Mouse (Mus musculus) CH12.LX (cell line): ENCODE results near the gene Smim1. TPM values are rescaled to one million over a fixed set of nuclear protein-coding genes. Genes with fewer than 3 reads are reported as not detected.

Source experiments
- DNase-seq: peaks from one replicate; pipeline ENCODE4 v3.0.0-alpha.2; 2013; ENCODE audit errors: extremely low read depth
- H3K27ac ChIP-seq: 2 replicates; pipeline ENCODE4 v1.5.1; 2012; ENCODE audit warnings: low read depth, mild to moderate bottlenecking, control low read depth, moderate library complexity; ENCODE audit not compliant: insufficient read depth
- H3K27me3 ChIP-seq: replicated peaks from 2 replicates; pipeline ENCODE3; 2012; ENCODE audit warnings: inconsistent platforms
- H3K36me3 ChIP-seq, 2 experiments: replicated peaks in 1 of 2; 2 replicates each; pipeline versions ENCODE3 to v1.6.1; 2012; ENCODE audit warnings: inconsistent platforms in 1 of 2, low read length in 1 of 2, mild to moderate bottlenecking in 1 of 2, mixed read lengths in 1 of 2, moderate library complexity in 1 of 2; ENCODE audit not compliant: control insufficient read depth in 1 of 2, insufficient read depth in 1 of 2
- H3K4me1 ChIP-seq, 2 experiments: 2 replicates each; pipeline ENCODE4 v1.6.1; 2012; ENCODE audit warnings: inconsistent platforms in 1 of 2, moderate library complexity in 1 of 2; ENCODE audit not compliant: insufficient read depth in 2 of 2, control insufficient read depth in 1 of 2
- H3K4me2 ChIP-seq: 2 replicates; pipeline ENCODE4 v1.6.1; 2012; ENCODE audit warnings: low read depth, mild to moderate bottlenecking, control low read depth; ENCODE audit not compliant: poor library complexity, insufficient read depth, severe bottlenecking
- H3K4me3 ChIP-seq, 3 experiments: fragments of 150-350 bp in 1 of 3; sonication (generic) in 1 of 3; replicated peaks in 1 of 3; 2 replicates each; pipeline versions ENCODE3 to v1.5.1; 2011 to 2012; ENCODE audit warnings: low read depth in 2 of 3, low read length in 2 of 3, mild to moderate bottlenecking in 2 of 3, moderate library complexity in 2 of 3, control low read depth in 1 of 3, improper control_type of control experiment in 1 of 3, inconsistent platforms in 1 of 3, mixed read lengths in 1 of 3; ENCODE audit not compliant: poor library complexity in 1 of 3
- H3K79me2 ChIP-seq: replicated peaks from 2 replicates; pipeline ENCODE4 v1.6.1; 2012; ENCODE audit warnings: mild to moderate bottlenecking, moderate library complexity; ENCODE audit not compliant: control insufficient read depth, poor library complexity, insufficient read depth, severe bottlenecking; ENCODE audit errors: extremely low read depth
- H3K9ac ChIP-seq: 2 replicates; pipeline ENCODE4 v1.6.1; 2012; ENCODE audit warnings: low read depth, mild to moderate bottlenecking, control low read depth, moderate library complexity; ENCODE audit not compliant: insufficient read depth
- H3K9me3 ChIP-seq: replicated peaks from 2 replicates; pipeline ENCODE3; 2012; ENCODE audit warnings: low read length, inconsistent platforms, mixed read lengths
- BHLHE40 ChIP-seq: IDR thresholded peaks from 2 replicates; pipeline ENCODE4 v1.6.1; 2011; ENCODE audit warnings: mild to moderate bottlenecking, low read depth, low read length, improper control_type of control experiment
- E2F4 ChIP-seq: IDR thresholded peaks from 2 replicates; pipeline ENCODE4 v1.6.1; 2011; ENCODE audit warnings: low read depth, low read length, improper control_type of control experiment; ENCODE audit not compliant: insufficient replicate concordance
- ELF1 ChIP-seq: IDR thresholded peaks from 2 replicates; pipeline ENCODE4 v1.6.1; 2014; ENCODE audit warnings: low read depth, mild to moderate bottlenecking, inconsistent platforms, low read length, improper control_type of control experiment
- GABPA ChIP-seq: IDR thresholded peaks from 2 replicates; pipeline ENCODE4 v1.6.1; 2012; ENCODE audit warnings: low read depth, low read length, improper control_type of control experiment, inconsistent platforms; ENCODE audit not compliant: insufficient replicate concordance
- HCFC1 ChIP-seq: IDR thresholded peaks from 2 replicates; pipeline ENCODE4 v1.6.1; 2012; ENCODE audit warnings: low read depth, mild to moderate bottlenecking, inconsistent platforms, low read length, improper control_type of control experiment
- MAFK ChIP-seq: IDR thresholded peaks from 2 replicates; pipeline ENCODE4 v1.6.1; 2011; ENCODE audit warnings: low read length, improper control_type of control experiment; ENCODE audit not compliant: insufficient replicate concordance
- MAZ ChIP-seq: IDR thresholded peaks from 2 replicates; pipeline ENCODE4 v1.6.1; 2012; ENCODE audit warnings: low read depth, mild to moderate bottlenecking, inconsistent platforms, low read length, improper control_type of control experiment, moderate library complexity
- MEF2A ChIP-seq: IDR thresholded peaks from 2 replicates; pipeline ENCODE4 v1.6.1; 2014; ENCODE audit warnings: low read depth, mild to moderate bottlenecking, inconsistent platforms, low read length, improper control_type of control experiment, borderline replicate concordance
- MXI1 ChIP-seq: IDR thresholded peaks from 2 replicates; pipeline ENCODE4 v1.6.1; 2011; ENCODE audit warnings: mild to moderate bottlenecking, low read depth, low read length, improper control_type of control experiment
- NRF1 ChIP-seq: IDR thresholded peaks from 2 replicates; pipeline ENCODE4 v1.6.1; 2014; ENCODE audit warnings: low read depth, mild to moderate bottlenecking, inconsistent platforms, low read length, improper control_type of control experiment, moderate library complexity
- PAX5 ChIP-seq: IDR thresholded peaks from 2 replicates; pipeline ENCODE4 v1.6.1; 2012; ENCODE audit warnings: low read length, inconsistent platforms, mixed read lengths
- RAD21 ChIP-seq: IDR thresholded peaks from 2 replicates; pipeline ENCODE4 v1.6.1; 2011; ENCODE audit warnings: low read depth, mild to moderate bottlenecking, low read length, improper control_type of control experiment, moderate library complexity
- RCOR1 ChIP-seq: conservative IDR thresholded peaks from 2 replicates; pipeline ENCODE4 v1.6.1; 2012; ENCODE audit warnings: low read depth, mild to moderate bottlenecking, inconsistent platforms, low read length, improper control_type of control experiment
- SIN3A ChIP-seq: IDR thresholded peaks from 2 replicates; pipeline ENCODE4 v1.6.1; 2012; ENCODE audit warnings: low read length, improper control_type of control experiment, inconsistent platforms
- TBP ChIP-seq: conservative IDR thresholded peaks from 2 replicates; pipeline ENCODE4 v1.6.1; 2011; ENCODE audit warnings: low read depth, low read length, improper control_type of control experiment
- TCF12 ChIP-seq: IDR thresholded peaks from 2 replicates; pipeline ENCODE4 v1.6.1; 2014; ENCODE audit warnings: low read depth, mild to moderate bottlenecking, inconsistent platforms, low read length, improper control_type of control experiment
- ZC3H11A ChIP-seq: IDR thresholded peaks from 2 replicates; pipeline ENCODE4 v1.6.1; 2012; ENCODE audit warnings: low read depth, mild to moderate bottlenecking, inconsistent platforms, low read length, improper control_type of control experiment
- ZMIZ1 ChIP-seq: IDR thresholded peaks from 2 replicates; pipeline ENCODE4 v1.6.1; 2012; ENCODE audit warnings: low read depth, mild to moderate bottlenecking, inconsistent platforms, low read length, improper control_type of control experiment
- ZNF384 ChIP-seq: IDR thresholded peaks from 2 replicates; pipeline ENCODE4 v1.6.1; 2012; ENCODE audit warnings: low read depth, low read length, improper control_type of control experiment, inconsistent platforms
- dilution Hi-C: fragments of 300-500 bp; cut with MboI; formaldehyde crosslinking; loops from 2 replicates; pipeline ENCODE4 v1.14.3; 2020; ENCODE audit warnings: low sequenced_read_pairs; ENCODE audit not compliant: extremely low pct_unique_long_range_greater_than_20kb, extremely low pct_ligation_motif_present
- in situ Hi-C: fragments of 300-500 bp; cut with MboI; formaldehyde crosslinking; loops from 3 replicates; pipeline ENCODE4 v1.14.3; 2019; ENCODE audit warnings: low sequenced_read_pairs, low pct_ligation_motif_present, low pct_unique_long_range_greater_than_20kb, mixed read lengths
- polyA plus RNA-seq: library from polyadenylated mRNA; unstranded; fragments of >175 nt; gene quantifications from 2 replicates; pipeline ENCODE4 v1.2.1, GENCODE M21; 2012; ENCODE audit warnings: low read depth; ENCODE audit not compliant: insufficient read length
- total RNA-seq, 2 experiments: library from RNA; depleted of rRNA; stranded (reverse); fragments of 300-350 nt in 1 of 2; fragments of >200 nt in 1 of 2; gene quantifications; 2 replicates each; pipeline ENCODE4 v1.2.3; 2012 to 2014

Smim1 gene
- total and polyA plus RNA-seq, 3 experiments: 0.16 to 2.3 TPM; not detected in 1

- in situ Hi-C loops: no loop called here
- no peak overlapping the region for H3K4me2 ChIP-seq
- H3K79me2 ChIP-seq: no peaks in the 10 kb centered on the region
- no peak for DNase-seq
- no peak overlapping the region for H3K27ac ChIP-seq
- H3K4me3 ChIP-seq: no peak overlapping the region
- no peak for TF ChIP-seq MAZ
- TF ChIP-seq ZMIZ1: no peak
- TF ChIP-seq E2F4: no peak
- no peak for TF ChIP-seq ELF1
- no peak for TF ChIP-seq SIN3A
- TF ChIP-seq BHLHE40: no peak
- TF ChIP-seq TCF12: no peak
- TF ChIP-seq ZC3H11A: no peak
- H3K36me3 ChIP-seq: peaks cover 53 to 59% of the 10 kb centered on the region in 2 experiments
- no peaks in the 10 kb centered on the region for H3K9me3 ChIP-seq
- no peak overlapping the region for H3K9ac ChIP-seq
- dilution Hi-C loops: no loop called here
- no peaks in the 10 kb centered on the region; a peak in 1 of 4 replicates for H3K4me1 ChIP-seq
- H3K27me3 ChIP-seq: no peaks in the 10 kb centered on the region
Observed at GRCm38 (mm10) chr4:154056661-154057060, 30.6 kb upstream of the Smim1 start.

GRCm38 (mm10) chr4:154056046-154056445 is 30.0 kb upstream of the Smim1 start:
- no peaks in the 10 kb centered on the region for H3K79me2 ChIP-seq
- dilution Hi-C loops: no loop called here
- TF ChIP-seq TCF12 (no peak), PAX5 (no peak), TBP (no peak), GABPA (no peak)

GRCm38 (mm10) chr4:154055482-154055881 is 29.5 kb upstream of the Smim1 start:
- Histone ChIP-seq H3K4me2 (no peak overlapping the region), H3K27ac (no peak overlapping the region), H3K9me3 (no peaks in the 10 kb centered on the region), H3K79me2 (no peaks in the 10 kb centered on the region), H3K36me3 (peaks cover 44 to 49% of the 10 kb centered on the region in 2 experiments), H3K4me3 (no peak overlapping the region), H3K27me3 (no peaks in the 10 kb centered on the region), H3K9ac (no peak overlapping the region), H3K4me1 (no peaks in the 10 kb centered on the region; a peak in 1 of 4 replicates)
- dilution Hi-C loops (no loop called here), in situ Hi-C loops (no loop called here)
- DNase-seq: no peak
- TF ChIP-seq E2F4 (no peak), MAFK (no peak), ZC3H11A (no peak), RAD21 (no peak), NRF1 (no peak), ELF1 (no peak), PAX5 (no peak), RCOR1 (no peak), ZMIZ1 (no peak), MXI1 (no peak), HCFC1 (no peak), ZNF384 (no peak), MEF2A (no peak)

More at GRCm38 (mm10) chr4:154056046-154056445, 30.0 kb upstream of the Smim1 start:
- in situ Hi-C loops: no loop called here
- no peak overlapping the region for H3K27ac ChIP-seq
- DNase-seq: no peak
- H3K9ac ChIP-seq: no peak overlapping the region
- no peaks in the 10 kb centered on the region for H3K9me3 ChIP-seq
- H3K36me3 ChIP-seq: peaks cover 47 to 53% of the 10 kb centered on the region in 2 experiments
- no peaks in the 10 kb centered on the region for H3K27me3 ChIP-seq
- H3K4me1 ChIP-seq: no peaks in the 10 kb centered on the region; a peak in 1 of 4 replicates
- no peak overlapping the region for H3K4me3 ChIP-seq
- H3K4me2 ChIP-seq: no peak overlapping the region
